Mouse (Mus musculus) CD4-positive helper T cell, adult 2 months (primary cell): Measurements from ENCODE around the gene Kif9.

ENCODE experiments used
- DNase-seq: peaks from one replicate; pipeline ENCODE4 v3.0.0-alpha.2; 2012; ENCODE audit warnings: low read depth, missing footprints, low spot score

The Kif9 gene

GRCm38 (mm10) chr9:110525737-110526136 is 49.0 kb downstream of the Kif9 start:
- DNase-seq = no peak

GRCm38 (mm10) chr9:110529002-110529737 is 52.4 kb downstream of the Kif9 start:
- no peak for DNase-seq

GRCm38 (mm10) chr9:110530650-110531049 is 53.9 kb downstream of the Kif9 start:
- DNase-seq = peak; percentile 9

- DNase-seq = peak; percentile 9
Measured at GRCm38 (mm10) chr9:110531151-110531791, 54.5 kb downstream of the Kif9 start.

GRCm38 (mm10) chr9:110531914-110532489 is 55.2 kb downstream of the Kif9 start:
- peak; percentile 95 for DNase-seq

GRCm38 (mm10) chr9:110532538-110533291 is 56.0 kb downstream of the Kif9 start, which contains the start of gene Setd2:
Gene Setd2, plus strand, starts transcription at chr9:110532597.
- peak; percentile 87 for DNase-seq

GRCm38 (mm10) chr9:110533645-110534044 is 56.9 kb downstream of the Kif9 start:
- peak; percentile 19 for DNase-seq

GRCm38 (mm10) chr9:110535114-110535513 is 58.4 kb downstream of the Kif9 start:
- no peak for DNase-seq

GRCm38 (mm10) chr9:110536636-110537035 is 59.9 kb downstream of the Kif9 start:
- DNase-seq = no peak

GRCm38 (mm10) chr9:110538511-110538910 is 61.8 kb downstream of the Kif9 start:
- DNase-seq = no peak

- DNase-seq = peak; percentile 17
Measured at GRCm38 (mm10) chr9:110541988-110542387, 65.2 kb downstream of the Kif9 start.

- DNase-seq = no peak
Measured at GRCm38 (mm10) chr9:110548261-110548660, 71.5 kb downstream of the Kif9 start.

- DNase-seq = no peak
Measured at GRCm38 (mm10) chr9:110568309-110568708, 91.6 kb downstream of the Kif9 start.
